Mouse (Mus musculus) heart, postnatal 36 days (tissue): Measurements from ENCODE around the gene Magi3. TPM values are rescaled to one million over a fixed set of nuclear protein-coding genes. Genes with fewer than 3 reads are reported as not detected.

ENCODE experiments used
- DNase-seq, 2 experiments: peaks; one replicate each; pipeline ENCODE4 v3.0.0; 2021 to 2022
- intact Hi-C: fragments of 180-260 bp; cut with DNase I; formaldehyde crosslinking; loops from one replicate; pipeline ENCODE4 v1.15.1; 2025
- total RNA-seq, 2 experiments: library from RNA; stranded (reverse); gene quantifications; 2 replicates each; pipeline ENCODE4 v1.2.3; 2021

The Magi3 gene
- total RNA-seq = 10 to 100 TPM; 27.0 to 42.0 TPM

DNA sequence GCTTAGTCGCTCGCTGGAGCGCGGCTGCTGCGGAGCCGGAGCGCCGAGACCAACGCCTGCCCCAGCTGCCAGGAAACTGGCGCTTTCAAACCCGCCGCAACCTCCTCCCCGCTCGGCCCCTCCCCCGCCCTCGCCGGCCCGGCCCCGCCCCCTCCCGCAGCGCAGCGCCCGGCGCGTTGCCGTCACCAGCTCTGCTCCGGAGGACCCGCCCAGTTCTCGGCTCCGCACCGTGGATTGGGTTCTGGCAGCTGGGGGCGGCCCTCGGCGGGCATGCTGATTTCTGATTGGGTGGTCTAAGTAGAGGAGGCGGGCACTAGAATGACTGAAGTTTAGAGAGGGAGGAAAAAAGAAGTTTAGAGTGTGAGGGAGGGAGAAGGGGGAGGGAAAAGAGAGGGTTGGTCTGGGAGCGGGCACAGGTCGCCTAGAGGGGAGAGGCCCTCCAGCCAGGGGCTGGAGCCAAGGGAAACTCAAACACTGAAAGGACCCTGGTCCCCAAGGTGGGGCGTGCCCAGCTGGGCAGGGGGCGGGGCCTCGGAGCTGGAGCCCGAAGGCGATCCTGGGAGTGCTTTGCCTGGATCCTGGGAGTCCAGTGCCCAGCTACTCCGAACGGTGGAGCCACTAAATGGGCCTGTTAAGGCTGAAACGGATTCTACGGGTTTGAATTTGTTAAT is at the start of gene Magi3:
Magi3 (minus strand) TSS at position 80 of the 671 bp plus-strand sequence.
- intact Hi-C loops = loop anchor here (5.0 to 10.0 kb wide), 4 partner anchors 97 to 306 kb away; partner anchors contain the start of gene Rsbn1

DNA sequence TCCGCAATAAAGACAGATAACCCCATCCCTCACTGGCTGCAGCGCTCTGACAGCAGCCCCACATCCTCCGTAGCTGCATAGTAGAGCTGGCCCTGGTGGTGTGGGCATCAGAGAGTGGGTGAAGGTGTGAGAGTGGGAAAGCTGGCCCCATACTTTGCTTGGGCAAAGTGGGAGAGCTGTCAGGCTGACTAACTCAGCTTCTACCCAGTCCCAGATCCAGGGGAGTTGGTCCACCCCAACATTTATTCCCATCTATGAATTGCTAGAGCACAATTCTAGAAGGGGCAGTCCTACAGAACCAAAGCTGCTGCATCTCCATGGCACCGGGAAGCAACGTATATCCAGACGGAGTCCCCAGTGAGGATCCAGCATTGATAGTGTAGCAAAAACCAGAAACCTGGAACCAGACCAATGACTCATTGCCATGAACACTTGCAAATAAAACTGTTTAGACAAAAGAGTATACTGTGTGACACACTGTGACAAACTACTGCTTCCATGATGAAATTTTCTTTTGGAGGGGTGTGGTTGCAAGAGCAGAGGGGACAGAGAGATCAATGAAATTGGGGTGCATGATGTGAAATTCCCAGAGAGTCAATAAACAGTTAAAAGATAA is 44.5 kb upstream of the Magi3 start:
- DNase-seq = no peak
- intact Hi-C loops = no loop called here

More for the DNA sequence above, at the start of gene Magi3:
- DNase-seq = peak; percentile 93 to 96

DNA sequence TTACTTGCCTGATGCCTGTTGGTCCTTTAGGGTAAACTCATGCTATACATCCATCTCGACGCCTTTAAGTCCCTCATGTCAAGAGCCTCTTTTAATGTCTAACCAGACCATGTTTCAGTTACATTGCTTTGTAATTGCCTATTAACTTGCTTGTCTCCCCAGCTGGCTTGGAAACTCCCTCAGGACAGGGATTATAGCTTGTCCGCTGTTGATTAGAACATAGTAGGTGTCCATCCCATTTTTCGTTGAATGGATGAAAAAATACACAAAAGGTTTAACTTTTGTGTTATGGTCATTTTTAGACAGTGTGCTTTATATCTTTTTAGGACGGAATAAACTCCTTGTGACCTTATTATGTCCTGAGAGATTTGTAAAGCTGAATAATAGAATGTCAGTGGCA is 40.0 kb upstream of the Magi3 start:
- intact Hi-C loops = no loop called here
- DNase-seq = no peak

DNA sequence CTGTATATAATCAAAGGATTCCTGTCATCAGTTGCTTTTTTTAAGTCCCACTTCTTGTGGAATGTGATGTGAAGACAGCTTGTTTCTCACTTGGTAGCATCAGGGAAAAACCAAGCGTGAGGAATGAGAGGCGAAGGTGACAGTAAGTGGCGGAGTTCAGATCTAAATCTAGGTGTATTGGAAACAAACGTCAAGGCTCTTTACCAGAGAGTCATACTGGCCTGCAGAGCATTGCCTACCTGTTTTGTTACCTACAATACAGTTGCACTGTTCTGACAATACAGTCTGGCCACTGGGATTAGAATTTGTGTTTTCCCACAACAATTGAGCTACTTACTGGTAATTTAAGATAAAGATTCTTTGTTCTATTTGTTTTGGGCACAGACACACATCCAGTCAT is 39.0 kb upstream of the Magi3 start:
- no peak for DNase-seq
- intact Hi-C loops = no loop called here

DNA sequence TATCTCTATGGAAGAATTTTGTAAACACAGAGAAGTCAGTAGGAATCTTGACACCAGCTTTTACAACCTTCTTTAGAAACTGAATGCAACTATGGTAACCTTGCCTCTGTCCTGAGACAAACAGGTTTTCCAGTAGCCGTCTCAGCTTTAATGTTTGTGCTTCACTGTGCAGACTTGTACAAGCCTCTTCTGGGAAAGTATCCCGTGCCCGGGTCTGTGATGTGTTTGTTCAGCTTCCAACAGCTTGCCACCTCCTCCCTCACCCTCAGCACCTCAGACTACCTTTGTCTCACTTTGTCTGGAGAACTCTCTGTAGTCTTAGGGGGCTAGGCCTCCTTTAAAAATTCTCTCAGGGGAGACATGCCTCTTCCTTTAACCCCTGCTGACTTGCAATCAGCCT is 36.9 kb upstream of the Magi3 start:
- intact Hi-C loops = no loop called here
- DNase-seq = no peak

DNA sequence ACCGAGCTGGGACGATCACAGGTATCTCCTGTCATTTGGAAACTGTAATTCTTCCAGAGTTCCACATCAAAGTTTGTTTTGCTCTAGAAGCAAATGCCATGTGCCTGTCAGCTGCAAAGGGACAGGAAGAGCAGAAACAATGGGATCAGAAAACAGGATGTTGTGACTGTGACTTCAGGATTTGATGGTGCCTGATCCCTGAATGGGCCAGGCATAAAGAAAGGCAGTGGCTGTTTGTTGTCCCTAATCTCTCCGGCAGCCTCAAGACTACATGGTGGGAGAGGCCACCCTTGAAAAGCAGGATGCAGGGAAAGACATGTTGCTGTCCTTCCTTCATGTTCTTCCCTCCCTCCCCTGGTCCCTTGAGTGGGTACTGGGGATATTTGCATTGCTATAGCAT is 33.6 kb upstream of the Magi3 start:
- no peak for DNase-seq
- intact Hi-C loops = no loop called here

DNA sequence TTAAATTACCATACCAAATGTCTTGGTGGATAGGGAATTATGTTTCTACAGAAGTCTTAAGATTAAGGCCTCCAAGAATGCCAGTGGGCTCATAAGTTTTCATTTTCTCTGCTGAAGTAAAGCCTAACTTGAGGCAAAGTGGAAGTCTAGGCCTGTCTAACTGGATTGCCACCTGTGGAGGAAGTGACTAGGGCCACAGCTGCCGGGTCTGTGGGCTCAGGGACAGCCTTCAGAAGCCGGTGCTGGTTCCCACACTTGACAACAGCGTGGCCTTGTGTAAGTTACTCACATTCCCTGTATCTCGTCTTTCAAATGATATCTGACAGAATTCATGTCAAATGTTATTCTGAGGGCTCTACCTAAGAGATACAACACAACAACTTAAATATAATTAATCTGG is 27.7 kb upstream of the Magi3 start:
- intact Hi-C loops = no loop called here
- no peak for DNase-seq

DNA sequence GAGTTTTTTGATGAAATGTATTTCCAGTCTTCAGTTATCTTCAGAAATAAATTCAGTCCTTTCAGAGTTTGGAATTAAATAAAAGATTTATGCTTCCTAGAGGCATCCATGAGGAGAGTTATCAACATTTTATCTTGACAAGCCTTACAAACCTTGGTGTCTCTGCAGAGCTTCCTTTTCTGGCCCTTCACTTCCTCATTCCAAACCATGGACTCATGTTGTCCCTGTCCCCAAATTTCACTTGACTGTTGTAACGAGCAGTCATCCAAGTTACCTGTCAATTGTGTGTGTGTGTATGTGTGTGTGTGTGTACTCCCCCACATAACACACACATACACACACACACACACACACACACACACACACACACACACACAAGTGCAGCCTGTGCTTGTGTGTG is 26.9 kb upstream of the Magi3 start:
- intact Hi-C loops = no loop called here
- no peak for DNase-seq

DNA sequence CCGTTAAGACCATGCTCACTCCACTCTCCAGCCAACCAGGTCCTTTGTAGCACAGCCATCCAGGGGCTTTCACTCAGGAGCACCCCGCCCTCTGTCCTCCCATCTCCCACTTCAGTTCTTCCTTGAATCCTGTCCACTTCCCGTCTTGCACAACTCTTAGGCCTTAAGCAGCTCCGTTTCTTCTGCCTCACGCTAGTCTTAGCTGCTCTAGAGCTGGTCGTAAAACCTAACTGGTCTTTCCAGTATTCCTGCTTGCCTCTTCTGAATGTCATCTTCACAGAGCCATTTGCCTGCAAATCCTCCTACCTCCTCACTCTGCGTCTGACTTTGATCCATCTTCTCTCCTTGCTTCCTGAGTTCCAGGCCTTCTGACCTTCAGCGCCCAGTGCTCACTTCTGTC is 24.2 kb upstream of the Magi3 start:
- intact Hi-C loops = no loop called here
- DNase-seq = no peak

DNA sequence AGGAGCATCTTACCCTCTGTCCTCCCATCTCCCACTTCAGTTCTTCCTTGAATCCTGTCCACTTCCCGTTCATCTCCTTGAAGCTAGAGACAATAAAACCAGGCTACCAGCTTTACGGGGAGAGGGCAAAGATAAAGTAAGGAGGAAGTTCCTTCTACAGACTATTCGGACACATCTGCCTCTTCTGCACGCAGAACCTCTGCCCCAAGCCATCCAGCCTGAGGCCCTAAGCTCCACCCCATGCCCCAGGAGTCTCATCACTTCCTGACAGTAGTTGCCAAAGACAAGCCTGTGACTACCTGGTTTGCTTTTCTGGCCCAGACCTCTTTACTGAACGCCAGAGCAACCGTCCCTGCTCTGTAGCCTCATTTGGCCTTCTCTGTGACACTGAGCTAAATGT is 23.8 kb upstream of the Magi3 start:
- intact Hi-C loops = no loop called here
- no peak for DNase-seq

DNA sequence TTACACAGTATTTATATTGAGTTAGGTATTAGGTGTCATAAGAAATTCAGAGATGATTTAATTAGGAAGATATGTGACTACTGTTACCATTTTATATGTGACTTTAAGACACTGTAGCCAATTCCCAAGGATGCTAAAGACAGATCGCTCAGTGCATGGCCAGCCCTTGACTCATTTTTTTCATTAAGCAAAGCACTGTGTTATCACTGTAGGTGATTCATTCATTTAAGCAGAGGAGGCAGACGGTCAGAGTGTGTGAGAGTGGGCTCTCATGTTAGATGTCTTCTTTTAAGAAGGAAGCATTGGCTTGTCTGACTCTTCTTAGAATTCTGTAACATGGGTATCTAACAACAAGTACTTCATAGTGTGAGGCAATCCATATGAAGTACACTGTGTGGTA is 19.6 kb upstream of the Magi3 start:
- DNase-seq = no peak
- intact Hi-C loops = no loop called here

DNA sequence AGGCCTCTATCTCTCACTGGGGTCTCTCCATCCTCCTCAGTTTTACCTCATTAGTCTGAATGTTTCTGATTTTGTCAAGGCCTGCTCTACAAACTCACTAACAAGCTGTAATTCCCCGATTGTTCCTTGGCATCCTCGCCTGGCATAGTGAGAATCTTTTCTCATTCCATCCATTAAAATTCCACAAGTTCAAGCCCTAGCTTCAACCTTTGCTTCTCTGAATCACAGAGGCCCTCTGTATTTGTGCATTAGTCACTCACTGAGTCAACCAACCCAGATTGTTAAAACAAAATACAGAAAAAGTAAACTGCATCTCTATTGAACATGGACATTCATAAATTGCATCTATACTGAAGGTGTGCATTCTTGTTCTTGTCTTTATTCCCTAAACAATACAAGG is 19.2 kb upstream of the Magi3 start:
- no peak for DNase-seq
- intact Hi-C loops = no loop called here

DNA sequence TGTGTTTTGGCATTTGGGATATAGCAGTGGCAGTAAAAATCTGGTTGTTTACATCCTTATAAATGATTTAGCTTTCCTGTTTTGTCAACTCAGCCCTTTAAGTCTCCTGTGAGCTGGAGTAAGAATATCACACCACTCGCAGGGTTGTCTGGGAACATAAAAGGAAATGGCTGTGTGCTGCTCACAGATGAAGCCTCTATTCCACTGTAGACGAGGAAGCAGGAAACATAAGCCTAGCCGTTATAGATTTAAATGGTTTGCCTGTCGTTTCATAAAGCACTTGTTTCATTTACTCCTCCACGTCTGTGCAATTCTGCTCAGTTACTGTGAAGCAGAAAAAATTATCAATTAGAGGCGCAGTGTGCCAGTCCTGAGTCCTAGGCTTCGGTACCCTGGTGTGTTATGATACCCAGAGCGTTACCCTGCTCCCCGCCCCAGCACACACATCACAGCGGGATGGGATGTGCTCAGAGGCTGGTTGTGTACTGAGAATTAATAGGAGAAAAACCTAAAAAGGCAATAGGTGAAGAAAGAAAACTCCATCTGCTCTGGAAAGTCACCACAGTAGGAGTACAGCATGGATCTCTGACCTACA is 17.8 kb upstream of the Magi3 start:
- intact Hi-C loops = no loop called here

DNA sequence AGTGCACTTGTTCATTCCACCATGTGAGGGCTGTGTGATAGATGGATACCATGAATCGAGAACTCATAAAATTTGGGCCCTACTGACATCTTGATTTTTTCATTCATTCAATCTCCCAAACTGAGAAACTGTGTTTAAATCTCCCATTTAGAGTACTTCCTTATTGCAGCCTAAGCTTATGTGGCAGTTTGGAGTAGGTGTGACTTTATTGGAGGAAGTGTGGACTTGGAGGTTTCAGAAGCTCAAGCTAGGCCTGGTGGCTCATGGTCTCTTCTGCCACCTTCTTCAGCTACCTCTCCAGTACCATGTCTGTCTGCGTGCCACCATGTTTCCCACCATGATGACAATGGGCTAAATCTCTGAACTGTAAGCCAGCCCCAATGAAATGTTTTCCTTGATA is 15.9 kb upstream of the Magi3 start:
- DNase-seq = no peak
- intact Hi-C loops = no loop called here

More for the DNA sequence above, 17.8 kb upstream of the Magi3 start:
- no peak for DNase-seq

DNA sequence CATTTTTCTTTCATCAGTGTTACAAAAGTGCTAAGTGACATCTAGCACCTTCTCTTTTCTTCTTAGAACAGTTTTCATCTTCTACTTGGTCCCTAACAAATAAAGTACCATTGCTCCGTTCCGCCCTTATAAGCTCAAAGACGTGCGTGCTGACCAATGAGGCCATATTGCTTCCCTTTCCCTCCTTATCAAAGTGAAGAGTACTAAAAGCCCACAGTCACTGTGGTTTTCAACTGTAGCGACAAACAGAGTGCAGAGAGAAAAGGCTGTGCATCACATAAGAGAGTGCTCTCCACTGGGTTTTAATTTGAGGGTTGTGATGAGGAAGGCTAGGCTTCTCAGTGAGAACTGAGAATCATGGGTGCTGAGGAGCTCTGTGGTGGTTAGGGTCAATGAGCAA is 14.9 kb upstream of the Magi3 start:
- intact Hi-C loops = no loop called here
- no peak for DNase-seq

DNA sequence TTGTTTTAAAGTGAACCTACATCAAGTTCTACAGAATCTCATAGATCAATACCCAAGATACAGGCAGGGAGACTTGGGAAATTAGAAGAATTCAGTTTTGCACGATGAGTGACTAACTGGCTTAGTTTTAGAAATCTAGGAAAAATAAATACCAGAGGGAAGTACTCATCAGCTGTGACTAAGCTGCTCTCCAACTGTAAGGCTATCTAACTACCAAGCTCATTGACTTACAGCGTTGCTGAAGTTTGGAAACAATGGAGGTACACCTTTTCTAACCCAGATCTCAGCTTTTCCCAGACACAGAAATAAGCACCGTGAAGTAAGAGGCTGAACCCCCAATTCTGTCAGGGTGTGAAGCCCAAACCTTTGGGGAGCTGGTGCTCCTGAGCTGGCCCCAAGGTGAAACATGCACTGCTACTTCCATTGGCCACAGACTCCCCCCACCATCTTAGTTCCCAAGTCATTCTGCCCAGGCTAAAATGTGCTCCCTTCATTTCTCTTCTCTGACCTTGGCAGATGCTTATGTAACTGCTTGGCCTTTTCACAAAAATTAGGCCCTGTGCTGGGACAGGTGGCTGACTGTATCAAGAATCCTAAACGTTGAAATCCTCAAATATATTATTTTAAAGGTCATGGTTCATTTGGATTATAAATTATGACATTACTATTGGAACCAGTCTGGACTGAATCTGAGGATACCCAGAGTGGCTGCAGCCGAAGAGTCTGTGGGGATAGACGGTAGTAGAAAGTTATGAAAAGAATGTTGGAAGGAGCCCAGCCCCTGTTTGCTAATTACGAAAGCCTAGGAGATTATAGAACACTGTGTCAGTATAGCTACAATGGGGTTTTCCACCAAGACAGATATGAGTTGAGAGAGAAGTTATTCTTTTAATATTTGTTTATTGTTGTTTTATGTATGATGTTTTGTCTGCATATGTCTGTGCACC is 13.5 kb upstream of the Magi3 start:
- intact Hi-C loops = no loop called here
- peak in 1 of 2 experiments; percentile 18 for DNase-seq

DNA sequence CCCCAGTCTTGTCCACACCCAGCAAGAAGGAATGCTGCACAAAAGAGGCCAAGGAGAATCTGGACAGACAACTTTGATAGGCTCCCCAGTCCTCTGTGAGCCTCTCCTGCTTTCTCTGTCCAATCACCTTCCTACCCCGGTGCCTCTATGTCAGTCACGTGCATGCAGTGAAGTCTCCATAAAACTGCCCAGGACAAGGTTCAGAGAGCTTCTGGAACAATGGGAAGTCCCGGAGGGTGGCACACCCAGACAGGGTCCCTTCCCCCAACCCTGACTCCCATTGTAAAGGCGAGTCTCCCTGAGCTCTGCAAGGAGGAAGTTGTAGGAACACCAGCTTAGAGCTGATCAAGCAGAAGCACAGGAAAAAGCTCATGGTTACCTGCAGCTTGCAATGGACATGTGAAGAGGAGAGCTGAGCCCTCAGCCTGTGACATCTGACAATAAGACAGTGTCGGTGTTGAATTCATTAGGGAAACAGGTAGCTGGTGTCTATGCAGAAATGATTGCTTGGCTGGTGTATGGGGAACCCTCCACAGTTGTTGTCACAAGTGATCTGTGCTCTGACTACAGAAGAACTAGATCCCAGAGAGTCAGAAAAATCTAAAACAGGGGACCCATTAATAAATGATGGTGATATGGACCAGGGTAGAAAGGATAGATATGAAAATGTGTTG is 7.4 kb upstream of the Magi3 start:
- intact Hi-C loops = loop anchor here (10.0 kb wide), 1 partner anchor 313 kb away; the partner anchor contains the start of gene Rsbn1
- peak in 1 of 2 experiments; percentile 7 for DNase-seq

DNA sequence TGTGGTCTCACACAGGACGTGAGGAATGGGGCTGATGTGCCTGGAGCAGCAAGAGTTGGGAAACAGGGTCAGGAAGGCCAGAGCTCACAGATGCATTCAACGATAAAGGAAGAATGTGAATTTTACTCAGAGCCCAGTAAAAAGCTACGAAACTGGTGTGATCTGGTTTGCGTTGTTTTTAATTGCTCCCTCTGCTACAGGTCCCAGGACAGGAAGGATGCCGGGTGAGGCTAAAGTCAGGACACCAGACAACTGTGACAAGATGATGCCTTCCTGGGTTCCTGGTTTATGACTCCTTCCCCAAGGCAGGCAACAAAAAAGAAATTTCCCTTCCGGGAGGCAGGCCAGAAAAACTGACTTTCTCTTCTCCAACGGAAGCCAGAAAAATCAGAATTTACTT is 6.6 kb upstream of the Magi3 start:
- intact Hi-C loops = loop anchor here (10.0 kb wide), 1 partner anchor 312 kb away; the partner anchor contains the start of gene Rsbn1
- DNase-seq = no peak

DNA sequence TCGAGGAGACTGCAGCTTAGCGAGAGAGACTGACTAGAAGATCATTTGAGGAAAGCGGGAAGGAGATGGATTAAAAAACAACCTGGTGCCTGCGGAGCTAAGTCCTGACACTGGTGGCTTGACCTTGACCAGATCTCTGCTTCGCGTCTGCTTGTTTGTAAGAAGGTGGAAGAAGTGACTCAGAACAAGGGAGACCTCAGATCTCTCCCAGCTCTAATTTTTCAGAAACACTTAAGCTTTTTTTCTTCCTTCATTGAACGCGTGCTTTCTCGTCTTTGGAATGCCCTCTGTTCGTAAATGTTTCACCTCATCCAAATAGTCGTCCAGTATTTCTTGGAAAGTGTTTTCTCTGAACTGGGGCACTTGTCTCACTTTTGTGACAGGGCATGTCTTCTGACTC is 982 bp upstream of the Magi3 start:
- intact Hi-C loops = loop anchor here (5.0 to 10.0 kb wide), 4 partner anchors 96 to 306 kb away; partner anchors contain the start of gene Rsbn1
- DNase-seq = no peak
